Mouse (Mus musculus): ENCODE results near the gene 5830473C10Rik. TPM values are rescaled to one million over a fixed set of nuclear protein-coding genes. Genes with fewer than 3 reads are reported as not detected.

The 5830473C10Rik gene
- polyA plus RNA-seq, 1 experiment from 2014 or later = not detected

- no peaks in the 10 kb centered on the region for H3K36me3 ChIP-seq (replicated peaks)
- 10% methylated on average over 26 of the region's 26 CpGs for WGBS
These were observed 79.6 kb downstream of the 5830473C10Rik start, which contains the start of gene Rassf6 for GRCm38 (mm10) chr5:90640286-90641217. Gene Rassf6 (minus strand): TSS chr5:90640657.

GRCm38 (mm10) chr5:90641218-90641610 lies 80.3 kb downstream of the 5830473C10Rik start:
- Histone ChIP-seq H3K9me3 (no peaks in the 10 kb centered on the region), H3K4me3 (no peak overlapping the region), H3K36me3 (replicated peaks) (no peaks in the 10 kb centered on the region), H3K27me3 (replicated peaks; ENCODE audit: low read depth, poor library complexity, severe bottlenecking) (peaks cover 16% of the 10 kb centered on the region), H3K27ac (replicated peaks) (no peak overlapping the region), H3K4me1 (peaks cover 8% of the 10 kb centered on the region)
- 75% methylated on average over 10 of the region's 10 CpGs for WGBS
- no peak for DNase-seq (ENCODE audit: low spot score)

More at GRCm38 (mm10) chr5:90640286-90641217, 79.6 kb downstream of the 5830473C10Rik start, which contains the start of gene Rassf6:
- H3K9me3 ChIP-seq = no peaks in the 10 kb centered on the region
- DNase-seq (ENCODE audit: low spot score) = peak; percentile 44
- peaks cover 8% of the 10 kb centered on the region for H3K4me1 ChIP-seq
- H3K4me3 ChIP-seq = peak within 1 kb of the TSS; percentile 65
- peaks cover 16% of the 10 kb centered on the region for H3K27me3 ChIP-seq (replicated peaks; ENCODE audit: low read depth, poor library complexity, severe bottlenecking)
- no peak within 1 kb of the TSS; the same call in 1 of the 2 replicates for H3K27ac ChIP-seq (replicated peaks)

DNA sequence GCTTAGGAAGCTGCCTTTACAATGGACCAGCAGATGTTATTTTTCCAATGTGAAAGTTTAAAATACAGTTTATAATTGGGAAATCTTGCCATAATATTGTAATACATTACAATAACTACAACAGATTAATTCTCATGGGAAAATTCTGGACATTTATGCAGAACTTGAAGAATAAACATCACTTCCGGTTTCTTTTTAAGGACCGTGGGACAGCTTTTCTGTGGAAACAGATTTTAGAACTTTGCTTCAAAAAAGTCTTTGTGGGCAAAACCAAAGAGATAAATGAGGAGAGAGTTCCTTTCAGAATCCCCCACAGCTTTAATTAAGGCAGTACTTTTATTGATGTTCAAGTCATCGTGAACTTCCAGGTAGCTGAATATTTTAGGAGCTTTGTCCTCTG lies 84.7 kb downstream of the 5830473C10Rik start:
- no peak for DNase-seq (ENCODE audit: low spot score)
- Histone ChIP-seq H3K27ac (replicated peaks) (no peak overlapping the region), H3K4me1 (peaks cover 8% of the 10 kb centered on the region), H3K36me3 (replicated peaks) (no peaks in the 10 kb centered on the region), H3K4me3 (no peak overlapping the region), H3K9me3 (no peaks in the 10 kb centered on the region), H3K27me3 (replicated peaks; ENCODE audit: low read depth, poor library complexity, severe bottlenecking) (0 out of 2 replicates have a peak, but pooled peaks cover 4% of the 10 kb centered on the region)
- WGBS = 84% methylated on average over 3 of the region's 3 CpGs

GRCm38 (mm10) chr5:90646398-90646797 lies 85.5 kb downstream of the 5830473C10Rik start:
- H3K4me1 ChIP-seq = peaks cover 8% of the 10 kb centered on the region; the same call in 1 of the 2 replicates
- H3K9me3 ChIP-seq = no peaks in the 10 kb centered on the region
- no peaks in the 10 kb centered on the region for H3K27me3 ChIP-seq (replicated peaks; ENCODE audit: low read depth, poor library complexity, severe bottlenecking)
- WGBS = 91% methylated on average over 5 of the region's 5 CpGs
- DNase-seq (ENCODE audit: low spot score) = no peak
- H3K4me3 ChIP-seq = no peak overlapping the region
- no peak overlapping the region for H3K27ac ChIP-seq (replicated peaks)
- no peaks in the 10 kb centered on the region for H3K36me3 ChIP-seq (replicated peaks)

Other genes starting within 250 kb of the 5830473C10Rik start
- gene Ankrd17, start 194.5 kb upstream of the 5830473C10Rik start, polyA plus RNA-seq (2016; fragmentation: Nextera tagmentation; extraction: Ambion mirVana) = 26.3 and 26.8 TPM in 2 replicates
- gene Gm9958, start 193.9 kb upstream of the 5830473C10Rik start, polyA plus RNA-seq (2016; fragmentation: Nextera tagmentation; extraction: Ambion mirVana) = 5.2 and 5.3 TPM in 2 replicates
- gene Alb, start 100.2 kb upstream of the 5830473C10Rik start, polyA plus RNA-seq (2016; fragmentation: Nextera tagmentation; extraction: Ambion mirVana) = not detected in 2 replicates
- gene Afp, start 70.4 kb upstream of the 5830473C10Rik start, polyA plus RNA-seq (2016; fragmentation: Nextera tagmentation; extraction: Ambion mirVana) = 0.19 and 1.4 TPM in 2 replicates
- not detected in 2 replicates for gene Afm, start 42.2 kb upstream of the 5830473C10Rik start, polyA plus RNA-seq (2016; fragmentation: Nextera tagmentation; extraction: Ambion mirVana)
- 0.30 and 0.40 TPM in 2 replicates for gene Rassf6, start 79.5 kb downstream of the 5830473C10Rik start, polyA plus RNA-seq (2016; fragmentation: Nextera tagmentation; extraction: Ambion mirVana)
- 0.30 and 0.37 TPM in 2 replicates for gene Cxcl5, start 198.3 kb downstream of the 5830473C10Rik start, polyA plus RNA-seq (2016; fragmentation: Nextera tagmentation; extraction: Ambion mirVana)
- 4.7 and 9.6 TPM in 2 replicates for gene Ppbp, start 207.4 kb downstream of the 5830473C10Rik start, polyA plus RNA-seq (2016; fragmentation: Nextera tagmentation; extraction: Ambion mirVana)
- gene Pf4, start 211.3 kb downstream of the 5830473C10Rik start, polyA plus RNA-seq (2016; fragmentation: Nextera tagmentation; extraction: Ambion mirVana) = 34.2 and 55.7 TPM in 2 replicates
- gene Cxcl3, start 225.0 kb downstream of the 5830473C10Rik start, polyA plus RNA-seq (2016; fragmentation: Nextera tagmentation; extraction: Ambion mirVana) = 0.15 TPM in 1 of 2 replicates, not detected in the other
- not detected in 2 replicates for gene Cxcl15, start 233.4 kb downstream of the 5830473C10Rik start, polyA plus RNA-seq (2016; fragmentation: Nextera tagmentation; extraction: Ambion mirVana)